Mouse (Mus musculus): ENCODE data around the gene Odr4. TPM values are rescaled to one million over a fixed set of nuclear protein-coding genes. Genes with fewer than 3 reads are reported as not detected.

Odr4 gene
- polyA plus RNA-seq (2015; fragmentation: Nextera tagmentation; extraction: Ambion mirVana), result 46.3 and 48.1 TPM in 2 replicates

- H3K9me3 ChIP-seq (ENCODE audit: control insufficient read depth, low read length), result no peaks in the 10 kb centered on the region
- H3K4me2 ChIP-seq (ENCODE audit: low read length), result peak within 1 kb of the TSS; percentile 79
- peaks cover 8% of the 10 kb centered on the region for H3K36me3 ChIP-seq (ENCODE audit: control insufficient read depth, insufficient read depth)
- H3K4me3 ChIP-seq (replicated peaks; ENCODE audit: low read length), result peak within 1 kb of the TSS; percentile 54
- H3K27me3 ChIP-seq (replicated peaks; ENCODE audit: control insufficient read depth, insufficient read depth, low read length), result no peaks in the 10 kb centered on the region
- peak within 1 kb of the TSS; percentile 86 for H3K9ac ChIP-seq (replicated peaks; ENCODE audit: low read depth, low read length)
- peak within 1 kb of the TSS; percentile 98 for H3K27ac ChIP-seq (ENCODE audit: low read length)
- peaks cover 12% of the 10 kb centered on the region for H3K4me1 ChIP-seq (replicated peaks; ENCODE audit: control insufficient read depth, insufficient read depth, low read length)
- ATAC-seq, result peak; percentile 98
- WGBS, result under 1% methylated on average over 72 of the region's 76 CpGs
These were observed at the start of gene Odr4, which contains the start of gene Tpr for GRCm38 (mm10) chr1:150392638-150393487. TSS of gene Odr4 (minus strand) at chr1:150393080. TSS of gene Tpr (plus strand) at chr1:150392838.

- Histone ChIP-seq H3K27ac (ENCODE audit: low read length) (no peak overlapping the region), H3K4me3 (replicated peaks; ENCODE audit: low read length) (no peak overlapping the region), H3K9me3 (ENCODE audit: control insufficient read depth, low read length) (no peaks in the 10 kb centered on the region), H3K4me1 (replicated peaks; ENCODE audit: control insufficient read depth, insufficient read depth, low read length) (no peaks in the 10 kb centered on the region), H3K36me3 (ENCODE audit: control insufficient read depth, insufficient read depth) (peaks cover 52% of the 10 kb centered on the region), H3K9ac (replicated peaks; ENCODE audit: low read depth, low read length) (no peak overlapping the region), H3K4me2 (ENCODE audit: low read length) (no peak overlapping the region), H3K27me3 (replicated peaks; ENCODE audit: control insufficient read depth, insufficient read depth, low read length) (no peaks in the 10 kb centered on the region)
- 86% methylated on average over 4 of the region's 4 CpGs for WGBS
- ATAC-seq, result no peak
These were observed 48.9 kb upstream of the Odr4 start for GRCm38 (mm10) chr1:150441731-150442130.

GRCm38 (mm10) chr1:150438641-150439040 is 45.8 kb upstream of the Odr4 start:
- Histone ChIP-seq H3K4me3 (replicated peaks; ENCODE audit: low read length) (no peak overlapping the region), H3K9ac (replicated peaks; ENCODE audit: low read depth, low read length) (no peak overlapping the region), H3K27me3 (replicated peaks; ENCODE audit: control insufficient read depth, insufficient read depth, low read length) (no peaks in the 10 kb centered on the region), H3K4me2 (ENCODE audit: low read length) (no peak overlapping the region), H3K36me3 (ENCODE audit: control insufficient read depth, insufficient read depth) (peaks cover 47% of the 10 kb centered on the region), H3K4me1 (replicated peaks; ENCODE audit: control insufficient read depth, insufficient read depth, low read length) (no peaks in the 10 kb centered on the region), H3K27ac (ENCODE audit: low read length) (no peak overlapping the region), H3K9me3 (ENCODE audit: control insufficient read depth, low read length) (no peaks in the 10 kb centered on the region)
- WGBS, result 94% methylated on average over 3 of the region's 3 CpGs
- no peak for ATAC-seq

- Histone ChIP-seq H3K27ac (ENCODE audit: low read length) (no peak overlapping the region), H3K4me3 (replicated peaks; ENCODE audit: low read length) (no peak overlapping the region), H3K4me1 (replicated peaks; ENCODE audit: control insufficient read depth, insufficient read depth, low read length) (no peaks in the 10 kb centered on the region), H3K9ac (replicated peaks; ENCODE audit: low read depth, low read length) (no peak overlapping the region), H3K27me3 (replicated peaks; ENCODE audit: control insufficient read depth, insufficient read depth, low read length) (no peaks in the 10 kb centered on the region), H3K4me2 (ENCODE audit: low read length) (no peak overlapping the region), H3K36me3 (ENCODE audit: control insufficient read depth, insufficient read depth) (peaks cover 55% of the 10 kb centered on the region), H3K9me3 (ENCODE audit: control insufficient read depth, low read length) (no peaks in the 10 kb centered on the region)
- no peak for ATAC-seq
- 43% methylated on average over 3 of the region's 3 CpGs for WGBS
These were observed 33.3 kb upstream of the Odr4 start for GRCm38 (mm10) chr1:150426216-150426615.

- H3K9me3 ChIP-seq (ENCODE audit: control insufficient read depth, low read length), result no peaks in the 10 kb centered on the region
- H3K4me1 ChIP-seq (replicated peaks; ENCODE audit: control insufficient read depth, insufficient read depth, low read length), result no peaks in the 10 kb centered on the region
- no peak overlapping the region for H3K9ac ChIP-seq (replicated peaks; ENCODE audit: low read depth, low read length)
- no peak overlapping the region for H3K27ac ChIP-seq (ENCODE audit: low read length)
- WGBS, result 80% methylated on average over 9 of the region's 9 CpGs
- ATAC-seq, result no peak
- H3K4me2 ChIP-seq (ENCODE audit: low read length), result no peak overlapping the region
- H3K4me3 ChIP-seq (replicated peaks; ENCODE audit: low read length), result no peak overlapping the region
- peaks cover 52% of the 10 kb centered on the region for H3K36me3 ChIP-seq (ENCODE audit: control insufficient read depth, insufficient read depth)
- no peaks in the 10 kb centered on the region for H3K27me3 ChIP-seq (replicated peaks; ENCODE audit: control insufficient read depth, insufficient read depth, low read length)
These were observed 32.8 kb upstream of the Odr4 start for GRCm38 (mm10) chr1:150425665-150426064.

- H3K4me3 ChIP-seq (replicated peaks; ENCODE audit: low read length), result no peak overlapping the region
- no peak overlapping the region for H3K27ac ChIP-seq (ENCODE audit: low read length)
- no peak overlapping the region for H3K9ac ChIP-seq (replicated peaks; ENCODE audit: low read depth, low read length)
- H3K36me3 ChIP-seq (ENCODE audit: control insufficient read depth, insufficient read depth), result peaks cover 54% of the 10 kb centered on the region
- H3K9me3 ChIP-seq (ENCODE audit: control insufficient read depth, low read length), result no peaks in the 10 kb centered on the region
- no peak overlapping the region for H3K4me2 ChIP-seq (ENCODE audit: low read length)
- ATAC-seq, result no peak
- H3K4me1 ChIP-seq (replicated peaks; ENCODE audit: control insufficient read depth, insufficient read depth, low read length), result no peaks in the 10 kb centered on the region
- no peaks in the 10 kb centered on the region for H3K27me3 ChIP-seq (replicated peaks; ENCODE audit: control insufficient read depth, insufficient read depth, low read length)
- 88% methylated on average over 4 of the region's 4 CpGs for WGBS
These were observed 25.5 kb upstream of the Odr4 start for GRCm38 (mm10) chr1:150418426-150418825.

- no peak overlapping the region for H3K9ac ChIP-seq (replicated peaks; ENCODE audit: low read depth, low read length)
- WGBS, result 97% methylated on average over 3 of the region's 3 CpGs
- H3K4me3 ChIP-seq (replicated peaks; ENCODE audit: low read length), result no peak overlapping the region
- no peaks in the 10 kb centered on the region for H3K4me1 ChIP-seq (replicated peaks; ENCODE audit: control insufficient read depth, insufficient read depth, low read length)
- no peak overlapping the region for H3K27ac ChIP-seq (ENCODE audit: low read length)
- no peaks in the 10 kb centered on the region for H3K9me3 ChIP-seq (ENCODE audit: control insufficient read depth, low read length)
- H3K36me3 ChIP-seq (ENCODE audit: control insufficient read depth, insufficient read depth), result peaks cover 53% of the 10 kb centered on the region
- no peaks in the 10 kb centered on the region for H3K27me3 ChIP-seq (replicated peaks; ENCODE audit: control insufficient read depth, insufficient read depth, low read length)
- ATAC-seq, result no peak
- H3K4me2 ChIP-seq (ENCODE audit: low read length), result no peak overlapping the region
These were observed 23.1 kb upstream of the Odr4 start for GRCm38 (mm10) chr1:150416006-150416405.

GRCm38 (mm10) chr1:150409996-150410395 is 17.1 kb upstream of the Odr4 start:
- no peaks in the 10 kb centered on the region for H3K27me3 ChIP-seq (replicated peaks; ENCODE audit: control insufficient read depth, insufficient read depth, low read length)
- 94% methylated on average over 6 of the region's 6 CpGs for whole genome bisulfite sequencing
- H3K36me3 ChIP-seq (ENCODE audit: control insufficient read depth, insufficient read depth), result peaks cover 42% of the 10 kb centered on the region
- no peak for ATAC-seq
- H3K9me3 ChIP-seq (ENCODE audit: control insufficient read depth, low read length), result no peaks in the 10 kb centered on the region
- no peak overlapping the region for H3K27ac ChIP-seq (ENCODE audit: low read length)
- H3K9ac ChIP-seq (replicated peaks; ENCODE audit: low read depth, low read length), result no peak overlapping the region
- H3K4me1 ChIP-seq (replicated peaks; ENCODE audit: control insufficient read depth, insufficient read depth, low read length), result no peaks in the 10 kb centered on the region
- no peak overlapping the region for H3K4me3 ChIP-seq (replicated peaks; ENCODE audit: low read length)
- H3K4me2 ChIP-seq (ENCODE audit: low read length), result no peak overlapping the region

- H3K27ac ChIP-seq (ENCODE audit: low read length), result no peak overlapping the region
- no peaks in the 10 kb centered on the region for H3K27me3 ChIP-seq (replicated peaks; ENCODE audit: control insufficient read depth, insufficient read depth, low read length)
- no peak overlapping the region for H3K4me2 ChIP-seq (ENCODE audit: low read length)
- WGBS, result 89% methylated on average over 9 of the region's 9 CpGs
- no peak overlapping the region for H3K4me3 ChIP-seq (replicated peaks; ENCODE audit: low read length)
- peaks cover 43% of the 10 kb centered on the region for H3K36me3 ChIP-seq (ENCODE audit: control insufficient read depth, insufficient read depth)
- H3K4me1 ChIP-seq (replicated peaks; ENCODE audit: control insufficient read depth, insufficient read depth, low read length), result no peaks in the 10 kb centered on the region
- no peak overlapping the region for H3K9ac ChIP-seq (replicated peaks; ENCODE audit: low read depth, low read length)
- H3K9me3 ChIP-seq (ENCODE audit: control insufficient read depth, low read length), result no peaks in the 10 kb centered on the region
- no peak for ATAC-seq
These were observed 14.4 kb upstream of the Odr4 start for GRCm38 (mm10) chr1:150407285-150407684.
